Mouse (Mus musculus): ENCODE measurements around the gene Ugt2b5. TPM values are rescaled to one million over a fixed set of nuclear protein-coding genes. Genes with fewer than 3 reads are reported as not detected.

The Ugt2b5 gene
- polyA plus RNA-seq (2014; fragmentation: Illumina TruSeq; extraction: RNeasy Lipid Tissue Mini Kit (QIAGEN cat#74804); ENCODE audit: insufficient read depth, low read depth, low replicate concordance), result 0.12 TPM

DNA sequence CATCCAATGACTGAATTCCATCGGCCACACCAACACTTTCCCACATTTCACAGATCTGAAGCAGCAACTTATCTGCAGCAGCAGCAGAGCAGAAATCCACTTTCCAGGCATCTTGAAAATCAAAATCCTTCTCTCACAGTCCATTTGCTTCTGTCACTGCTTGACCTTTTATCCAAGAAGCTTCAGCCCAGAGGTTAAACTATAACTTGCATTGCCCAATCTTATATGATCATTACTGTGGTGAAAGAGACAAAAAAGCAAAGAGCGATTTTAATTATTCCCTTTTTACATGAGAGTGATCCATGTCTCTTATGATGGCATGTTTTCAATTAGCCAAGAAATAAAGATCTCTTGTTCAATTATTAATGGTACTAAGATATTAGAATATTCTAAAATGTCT, at the start of gene Ugt2b5:
Gene Ugt2b5 (minus strand): TSS at position 123 of the 400 bp plus-strand sequence.

DNA sequence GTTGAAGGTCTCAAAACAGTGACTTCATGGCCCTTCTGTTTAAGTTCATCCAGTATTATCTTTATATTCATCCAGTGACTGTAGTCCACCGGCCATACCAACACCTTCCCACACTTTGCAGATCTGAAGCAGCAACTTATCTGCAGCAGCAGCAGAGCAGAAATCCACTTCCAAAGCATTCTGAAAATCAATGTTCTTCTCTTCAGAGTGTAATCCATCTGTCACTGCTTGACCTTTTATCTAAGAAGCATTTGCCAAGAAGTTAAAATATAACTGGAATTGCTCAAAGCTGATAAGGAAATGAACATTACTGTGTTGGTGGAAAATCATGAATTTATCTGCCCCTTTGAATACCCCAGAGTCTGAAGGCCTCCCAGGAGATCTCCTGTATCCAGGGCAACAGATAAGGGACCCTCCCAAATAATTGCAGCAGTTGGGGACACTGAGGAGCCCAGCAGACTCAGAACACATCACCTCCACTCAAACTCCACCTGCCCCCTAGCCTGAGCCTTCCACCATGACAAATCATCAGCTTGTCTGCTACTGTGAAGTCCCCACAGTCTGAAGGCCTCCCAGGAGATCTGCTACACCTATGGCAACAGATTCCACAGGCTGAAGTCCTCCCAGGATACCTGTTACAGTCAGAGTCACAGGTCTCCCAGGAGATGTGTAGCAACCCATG, 47.6 kb downstream of the Ugt2b5 start, which contains the start of gene Ugt2b36:
Gene Ugt2b36 (minus strand): TSS at position 210 of the 682 bp plus-strand sequence.

Other genes with a start within 250 kb of the Ugt2b5 start
- not detected for gene Ugt2b34, start 233.4 kb downstream of the Ugt2b5 start, polyA plus RNA-seq (2014; fragmentation: Illumina TruSeq; extraction: RNeasy Lipid Tissue Mini Kit (QIAGEN cat#74804); ENCODE audit: insufficient read depth, low read depth, low replicate concordance)
- not detected for gene Ugt2b1, start 213.8 kb downstream of the Ugt2b5 start, polyA plus RNA-seq (2014; fragmentation: Illumina TruSeq; extraction: RNeasy Lipid Tissue Mini Kit (QIAGEN cat#74804); ENCODE audit: insufficient read depth, low read depth, low replicate concordance)
- gene Ugt2b35, start 139.5 kb downstream of the Ugt2b5 start, polyA plus RNA-seq (2014; fragmentation: Illumina TruSeq; extraction: RNeasy Lipid Tissue Mini Kit (QIAGEN cat#74804); ENCODE audit: insufficient read depth, low read depth, low replicate concordance), result not detected
- gene Ugt2b36, start 47.8 kb downstream of the Ugt2b5 start, polyA plus RNA-seq (2014; fragmentation: Illumina TruSeq; extraction: RNeasy Lipid Tissue Mini Kit (QIAGEN cat#74804); ENCODE audit: insufficient read depth, low read depth, low replicate concordance), result not detected
- gene Ugt2b37, start 114.5 kb upstream of the Ugt2b5 start, polyA plus RNA-seq (2014; fragmentation: Illumina TruSeq; extraction: RNeasy Lipid Tissue Mini Kit (QIAGEN cat#74804); ENCODE audit: insufficient read depth, low read depth, low replicate concordance), result not detected
- not detected for gene Ugt2a3, start 196.9 kb upstream of the Ugt2b5 start, polyA plus RNA-seq (2014; fragmentation: Illumina TruSeq; extraction: RNeasy Lipid Tissue Mini Kit (QIAGEN cat#74804); ENCODE audit: insufficient read depth, low read depth, low replicate concordance)